Mouse (Mus musculus) splenic B cell, adult 2 months (primary cell): Measurements from ENCODE around the gene Arhgef3.
"Not testable (repeated sequence)": the region's sequence is repeated elsewhere in the genome, so short reads cannot be mapped to it uniquely, and the experiment has no call there.

Source experiments
- DNase-seq: peaks from one replicate; pipeline ENCODE4 v3.0.0-alpha.2; 2011; ENCODE audit warnings: low read depth, low spot score
- H3K27me3 ChIP-seq: 2 replicates; pipeline ENCODE4 v1.6.1; 2012; ENCODE audit warnings: mild to moderate bottlenecking, low read length, moderate library complexity, mixed read lengths; ENCODE audit not compliant: control insufficient read depth, poor library complexity, insufficient read depth, severe bottlenecking
- H3K36me3 ChIP-seq: 2 replicates; pipeline ENCODE4 v1.6.1; 2012; ENCODE audit warnings: mild to moderate bottlenecking, low read length, moderate library complexity, mixed read lengths; ENCODE audit not compliant: control insufficient read depth, poor library complexity, insufficient read depth, severe bottlenecking

Gene Arhgef3

DNA sequence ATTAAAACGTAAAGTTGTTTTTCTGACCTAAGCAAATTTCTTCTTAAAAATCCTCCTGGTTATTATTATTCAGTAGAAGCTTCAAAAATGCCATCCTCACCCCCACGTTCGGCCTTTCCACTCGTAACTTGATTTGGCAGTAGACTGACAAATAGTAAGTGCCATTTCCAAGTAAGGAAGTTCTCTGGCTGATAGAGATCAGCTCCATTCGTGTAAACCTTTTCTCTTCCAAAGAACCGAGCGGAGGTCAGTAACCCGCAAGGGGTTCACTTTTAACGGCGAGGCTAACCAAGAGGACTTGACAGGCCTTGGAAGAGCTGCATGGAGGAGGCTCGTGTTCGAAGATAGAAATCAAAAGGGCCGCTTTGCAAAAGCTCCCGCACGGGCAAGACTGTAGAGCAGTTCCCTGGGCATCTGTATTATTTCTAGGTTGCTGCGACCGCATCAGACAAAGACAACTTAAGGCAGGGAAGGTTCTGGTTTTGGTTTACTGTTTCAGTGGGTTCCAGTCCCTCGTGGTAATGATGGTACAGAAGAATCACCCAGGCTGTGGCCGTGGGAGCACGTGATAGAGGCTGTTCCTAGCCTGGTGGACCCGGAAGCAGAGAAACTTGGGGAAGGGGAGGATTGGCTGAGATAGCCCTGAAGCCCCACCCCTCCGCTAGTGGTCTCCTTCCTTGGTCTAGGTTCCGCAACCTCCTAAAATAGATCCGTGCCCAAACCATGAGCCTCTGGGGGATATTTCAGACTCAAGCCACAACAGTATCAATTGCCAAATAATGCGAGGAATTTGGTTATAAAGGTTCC lies 117.5 kb downstream of the Arhgef3 start:
- Histone ChIP-seq H3K36me3 (no peaks in the 10 kb centered on the region), H3K27me3 (no peaks in the 10 kb centered on the region)
- no peak for DNase-seq

DNA sequence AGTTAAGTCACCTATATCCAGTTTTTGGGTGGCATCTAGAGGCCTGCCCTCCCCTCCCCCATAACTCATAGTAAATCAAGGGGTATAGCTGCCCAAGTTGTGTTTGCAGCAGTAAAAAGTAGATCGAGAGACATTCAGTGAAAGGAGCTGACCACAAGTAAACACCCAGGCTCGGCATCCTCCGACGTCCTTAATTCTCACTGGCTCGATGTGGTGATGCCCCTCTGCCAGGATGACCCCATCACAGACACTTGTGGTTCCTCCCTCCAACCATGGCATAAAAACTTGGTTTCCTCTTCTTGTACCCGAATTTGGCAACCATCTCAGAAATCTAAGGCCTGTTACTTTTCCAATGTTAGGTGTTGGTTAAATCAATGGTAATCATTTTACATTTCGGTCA lies 118.4 kb downstream of the Arhgef3 start:
- Histone ChIP-seq H3K36me3 (no peaks in the 10 kb centered on the region), H3K27me3 (no peaks in the 10 kb centered on the region)
- no peak for DNase-seq

DNA sequence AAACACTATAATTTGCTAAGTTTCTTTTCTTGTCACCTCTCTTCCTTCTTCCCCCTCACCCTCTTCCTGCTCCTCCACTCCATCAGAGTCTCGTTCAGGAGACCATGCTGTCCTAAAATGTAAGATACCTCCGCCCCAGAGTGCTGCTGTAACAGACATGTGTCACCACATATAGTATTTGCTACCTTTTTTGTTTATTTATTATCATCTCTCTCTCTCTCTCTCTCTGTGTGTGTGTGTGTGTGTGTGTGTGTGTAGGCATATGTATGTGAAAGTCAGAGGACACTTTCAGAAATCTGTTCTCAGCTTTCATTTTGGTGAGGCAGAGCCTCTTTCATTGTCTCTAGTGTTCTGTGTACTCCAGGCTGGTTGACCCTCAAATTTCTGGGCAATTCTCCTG lies 119.0 kb downstream of the Arhgef3 start:
- Histone ChIP-seq H3K36me3 (no peaks in the 10 kb centered on the region), H3K27me3 (no peaks in the 10 kb centered on the region)
- DNase-seq: no peak

DNA sequence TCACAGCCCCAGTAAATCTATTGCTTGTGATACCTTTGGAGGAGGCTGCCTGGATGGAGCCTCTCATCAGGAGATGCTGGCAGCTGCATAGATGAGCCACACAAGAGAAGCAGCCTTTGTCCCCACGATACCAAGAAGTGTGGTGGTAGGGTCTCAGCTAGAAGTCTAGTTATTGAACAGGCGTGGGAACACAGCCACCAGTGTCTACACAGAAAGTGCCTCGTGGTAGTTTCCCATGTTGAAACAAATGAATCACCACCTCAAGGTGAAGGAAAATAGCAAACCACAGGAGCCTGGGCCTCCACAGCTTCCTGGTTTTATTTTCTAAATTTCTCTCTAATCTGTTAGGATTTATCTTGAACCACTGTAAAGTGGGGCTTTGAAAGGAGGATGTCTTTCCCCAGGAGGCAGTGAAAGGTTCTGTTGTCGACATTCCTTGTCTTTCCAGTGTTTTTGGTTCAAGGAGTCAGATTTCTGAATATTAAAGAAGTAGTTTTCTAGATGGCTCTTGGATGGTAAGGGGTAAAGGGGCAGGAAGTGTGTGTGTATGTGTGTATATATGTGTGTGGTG lies 119.7 kb downstream of the Arhgef3 start:
- DNase-seq: peak; percentile 32
- no peaks in the 10 kb centered on the region for H3K27me3 ChIP-seq
- H3K36me3 ChIP-seq: no peaks in the 10 kb centered on the region

DNA sequence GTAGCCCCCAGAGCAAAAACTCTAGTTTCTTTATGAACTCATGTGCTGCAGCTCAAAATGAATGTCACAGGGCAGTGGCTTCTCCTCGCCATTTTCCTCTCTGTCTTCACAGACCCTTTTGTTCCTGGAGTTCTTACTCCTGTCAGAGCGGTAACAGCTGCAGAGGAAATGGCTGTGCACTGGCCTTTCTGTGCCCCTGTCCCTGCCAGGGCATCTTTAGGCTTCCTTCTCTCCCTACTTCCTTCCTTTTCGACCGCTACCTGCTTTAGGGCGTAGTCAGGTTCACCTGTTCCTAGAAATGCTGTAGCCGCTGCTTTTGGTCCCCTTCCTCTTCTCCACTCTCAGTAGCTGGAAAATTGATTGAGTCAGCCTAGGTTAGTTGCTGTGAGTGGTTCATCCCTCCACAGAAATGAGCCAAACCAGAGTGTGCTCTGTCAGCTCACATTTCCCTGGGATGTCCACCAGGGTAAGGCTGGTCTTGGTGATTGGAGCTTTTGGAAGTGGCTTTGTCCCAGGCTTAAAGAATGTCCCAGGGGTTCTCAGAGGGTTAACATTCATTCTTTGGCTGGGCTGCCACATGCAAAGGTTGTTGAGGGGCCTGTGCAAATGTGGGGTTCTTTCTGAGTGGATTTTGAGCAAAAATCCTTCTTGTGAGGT lies 121.3 kb downstream of the Arhgef3 start:
- DNase-seq: no peak
- Histone ChIP-seq H3K27me3 (no peaks in the 10 kb centered on the region), H3K36me3 (no peaks in the 10 kb centered on the region)

DNA sequence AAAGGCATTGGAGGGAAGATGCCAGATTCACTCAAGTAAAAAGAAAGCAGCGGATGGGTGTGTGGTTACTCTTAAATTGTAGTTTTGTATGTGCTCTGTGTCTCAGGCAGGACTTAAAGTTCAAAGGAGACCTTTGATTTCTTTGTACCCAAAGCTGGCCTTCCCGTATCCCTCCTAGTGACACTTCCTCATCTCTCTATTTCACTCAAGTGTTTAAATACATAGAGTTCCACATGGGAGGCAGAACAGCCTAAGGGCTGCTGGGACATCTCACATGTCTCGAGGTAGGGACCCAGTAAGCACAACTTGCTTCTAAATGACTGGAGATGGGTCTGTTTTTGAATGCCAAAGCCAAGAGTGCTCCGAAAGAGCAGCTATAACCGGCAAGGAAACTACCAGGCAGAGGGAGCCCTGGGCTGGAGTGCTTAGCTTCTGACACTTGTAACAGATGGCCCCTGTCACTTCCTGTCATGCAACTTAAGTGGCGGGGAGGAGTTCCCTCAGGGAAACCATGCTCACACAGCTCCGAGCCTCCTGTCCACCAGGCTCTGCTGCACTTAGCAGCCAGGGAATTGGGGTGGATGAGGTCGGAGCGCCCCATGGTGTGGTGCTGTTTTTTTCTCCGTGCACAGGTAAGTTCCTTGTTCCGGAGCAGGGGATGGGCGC lies 123.0 kb downstream of the Arhgef3 start:
- Histone ChIP-seq H3K27me3 (no peaks in the 10 kb centered on the region), H3K36me3 (no peaks in the 10 kb centered on the region)
- peak; percentile 69 for DNase-seq

DNA sequence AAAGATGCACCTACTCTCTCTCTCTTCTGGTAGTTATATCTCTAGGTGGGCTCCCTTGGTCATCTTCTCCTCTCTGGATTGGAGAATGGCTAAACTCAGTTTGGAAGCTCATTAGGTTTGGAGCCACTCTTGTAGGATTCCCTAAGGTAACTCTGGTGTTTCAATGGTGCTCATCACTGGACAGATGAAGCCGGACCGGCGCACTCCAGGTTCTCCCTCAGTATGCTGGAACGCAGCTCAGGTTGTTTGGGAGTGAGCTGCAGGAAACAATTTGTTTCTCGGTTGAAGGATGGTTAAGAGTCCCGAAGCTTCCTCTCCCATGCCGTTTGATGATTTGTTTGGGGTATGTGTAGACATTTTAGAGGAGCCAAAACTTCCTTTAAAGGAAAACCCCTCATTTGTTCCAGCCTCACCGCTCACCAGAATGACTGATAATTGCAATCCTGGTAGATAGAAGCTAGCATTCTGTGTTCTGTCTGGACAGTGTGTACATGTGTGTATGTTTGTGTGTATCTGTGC lies 124.0 kb downstream of the Arhgef3 start:
- Histone ChIP-seq H3K36me3 (no peaks in the 10 kb centered on the region), H3K27me3 (no peaks in the 10 kb centered on the region)
- no peak for DNase-seq

DNA sequence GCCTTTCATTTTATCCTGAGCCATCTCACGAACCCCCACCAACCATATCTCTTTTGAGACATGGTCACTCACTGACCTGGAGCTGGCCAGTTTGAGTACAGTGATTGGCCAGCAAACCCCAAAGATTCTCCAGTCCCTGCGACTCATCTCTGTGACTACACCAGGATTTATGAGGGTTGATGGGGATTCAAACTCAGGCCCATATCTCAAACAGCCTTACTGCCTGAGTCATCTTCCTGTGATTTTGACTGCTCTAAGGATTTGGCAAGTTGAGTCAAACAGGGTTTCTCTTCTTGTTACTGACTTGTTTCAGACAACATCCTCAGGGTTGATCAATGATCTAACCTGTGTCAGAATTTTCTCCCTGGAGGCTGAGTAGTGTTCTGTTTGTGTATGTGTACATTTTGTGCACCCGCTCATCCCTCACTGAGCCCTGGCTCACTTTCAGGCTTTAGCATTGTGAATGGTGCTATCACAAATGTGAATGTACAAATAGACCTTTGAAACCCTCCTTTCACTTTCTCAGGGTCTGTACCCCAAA lies 124.9 kb downstream of the Arhgef3 start:
- Histone ChIP-seq H3K27me3 (no peaks in the 10 kb centered on the region), H3K36me3 (no peaks in the 10 kb centered on the region)
- DNase-seq: no peak

DNA sequence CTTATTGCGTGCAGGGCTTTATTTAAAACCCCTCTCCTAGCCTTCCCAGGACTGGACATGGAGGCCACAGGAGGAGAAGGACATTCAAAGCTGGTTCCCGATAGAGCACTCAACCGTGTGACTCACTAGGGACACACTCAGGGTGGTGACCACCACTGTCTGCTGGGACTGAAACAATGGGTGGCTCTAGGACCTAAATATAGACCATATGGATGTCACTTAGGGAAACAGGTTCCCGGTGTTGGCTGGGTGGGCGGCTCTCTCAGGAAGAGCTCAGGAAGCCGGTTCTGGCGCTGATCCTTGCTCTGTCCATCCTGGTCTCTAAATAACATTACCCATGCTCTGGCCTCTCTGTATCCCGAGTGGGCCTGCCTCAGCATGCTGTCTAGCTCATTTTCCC lies 127.6 kb downstream of the Arhgef3 start:
- no peaks in the 10 kb centered on the region for H3K27me3 ChIP-seq
- no peak for DNase-seq
- no peaks in the 10 kb centered on the region for H3K36me3 ChIP-seq

DNA sequence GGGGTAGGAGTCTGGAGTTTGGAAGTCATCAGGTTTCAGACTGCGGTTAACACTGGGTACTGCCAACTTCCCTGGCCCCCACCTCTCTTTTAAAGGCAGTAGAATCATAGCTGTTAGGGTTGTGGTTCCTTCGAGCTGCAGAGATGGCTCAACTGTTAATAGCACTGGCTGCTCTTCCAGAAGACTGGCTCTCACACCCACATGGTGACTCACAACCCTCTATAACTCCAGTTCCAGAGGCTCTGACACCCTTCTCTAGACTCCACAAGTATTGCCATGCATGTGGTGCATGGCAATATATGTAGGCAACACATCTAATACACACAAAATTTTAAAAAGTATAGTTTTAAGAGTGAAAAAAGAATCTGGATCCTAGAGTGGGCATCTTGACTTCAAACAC lies 128.1 kb downstream of the Arhgef3 start:
- no peak for DNase-seq
- Histone ChIP-seq H3K27me3 (no peaks in the 10 kb centered on the region), H3K36me3 (no peaks in the 10 kb centered on the region)

DNA sequence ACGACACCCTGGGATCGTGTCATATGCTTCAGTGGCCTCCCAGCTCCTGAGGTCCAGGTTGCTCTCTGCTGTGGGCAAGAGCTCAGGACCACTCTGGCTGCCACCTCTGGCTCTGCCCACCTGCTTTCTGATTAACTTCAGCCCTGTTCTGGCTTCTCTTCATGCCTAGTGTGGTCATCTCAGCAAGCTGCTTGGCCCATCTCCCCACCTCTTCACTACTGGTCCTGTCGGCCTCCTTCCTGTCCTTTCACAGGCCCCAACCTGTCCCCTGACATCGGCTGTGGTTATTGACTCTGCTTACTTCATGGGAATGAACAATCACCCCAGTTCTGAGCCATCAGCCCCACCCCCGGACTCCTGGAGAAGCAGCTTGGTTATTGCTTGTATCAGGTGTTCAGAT lies 128.9 kb downstream of the Arhgef3 start:
- DNase-seq: no peak
- Histone ChIP-seq H3K27me3 (no peaks in the 10 kb centered on the region), H3K36me3 (no peaks in the 10 kb centered on the region)

DNA sequence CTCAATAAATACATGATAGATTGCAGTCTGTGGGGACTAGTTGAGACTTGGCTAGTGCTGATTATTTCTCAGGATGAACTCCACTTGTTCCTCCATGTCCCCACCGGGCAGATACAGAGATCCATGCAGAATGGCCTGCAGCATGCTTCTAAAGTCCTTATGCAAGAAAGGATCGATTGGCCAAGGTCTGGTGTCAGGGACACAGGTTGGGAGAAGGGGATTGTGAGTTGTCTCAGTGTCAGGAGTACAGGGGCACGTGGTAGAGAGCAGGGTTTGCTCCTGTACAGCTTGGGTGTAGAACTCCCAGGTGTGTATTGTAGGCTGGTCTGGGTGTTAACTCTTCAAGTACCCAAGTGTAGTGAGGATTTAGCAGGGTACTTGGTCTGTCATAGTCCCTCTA lies 130.2 kb downstream of the Arhgef3 start:
- H3K36me3 ChIP-seq: no peaks in the 10 kb centered on the region
- no peak for DNase-seq
- no peaks in the 10 kb centered on the region for H3K27me3 ChIP-seq

DNA sequence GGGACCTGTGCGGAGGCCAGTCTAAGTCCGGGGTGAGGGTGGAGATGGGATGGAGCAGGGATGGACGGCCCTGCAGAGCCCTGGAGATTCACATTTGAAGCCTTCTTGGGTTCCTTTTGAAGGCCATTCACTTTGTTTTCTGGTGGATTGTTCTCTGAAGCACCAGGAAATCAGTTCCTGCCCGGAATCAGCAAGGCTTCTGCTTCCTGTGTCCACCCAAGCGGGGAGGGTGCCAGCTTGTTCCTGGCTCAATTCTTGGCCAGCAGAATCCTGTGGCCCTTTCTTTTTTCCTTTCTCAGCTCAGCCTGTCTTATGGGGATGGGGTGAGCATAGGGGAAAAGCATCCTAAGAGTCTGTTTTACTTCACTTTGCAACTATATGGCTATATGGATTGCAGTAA lies 131.7 kb downstream of the Arhgef3 start:
- DNase-seq: no peak
- no peaks in the 10 kb centered on the region for H3K36me3 ChIP-seq
- no peaks in the 10 kb centered on the region for H3K27me3 ChIP-seq

DNA sequence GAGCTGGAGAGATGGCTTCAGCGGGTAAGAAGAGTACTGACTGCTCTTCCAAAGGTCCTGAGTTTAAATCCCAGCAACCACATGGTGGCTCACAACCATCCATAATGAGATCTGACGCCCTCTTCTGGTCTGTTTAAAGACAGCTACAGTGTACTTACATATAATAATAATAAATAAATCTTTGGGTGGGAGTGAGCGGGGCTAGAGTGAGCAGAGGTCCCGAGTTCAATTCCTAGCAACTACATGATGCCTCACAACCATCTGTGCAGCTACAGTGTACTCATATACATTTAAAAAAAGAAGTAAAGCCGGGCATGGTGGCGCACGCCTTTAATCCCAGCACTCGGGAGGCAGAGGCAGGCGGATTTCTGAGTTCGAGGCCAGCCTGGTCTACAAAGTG lies 132.2 kb downstream of the Arhgef3 start:
- H3K27me3 ChIP-seq, DNase-seq, H3K36me3 ChIP-seq: not testable (repeated sequence)

DNA sequence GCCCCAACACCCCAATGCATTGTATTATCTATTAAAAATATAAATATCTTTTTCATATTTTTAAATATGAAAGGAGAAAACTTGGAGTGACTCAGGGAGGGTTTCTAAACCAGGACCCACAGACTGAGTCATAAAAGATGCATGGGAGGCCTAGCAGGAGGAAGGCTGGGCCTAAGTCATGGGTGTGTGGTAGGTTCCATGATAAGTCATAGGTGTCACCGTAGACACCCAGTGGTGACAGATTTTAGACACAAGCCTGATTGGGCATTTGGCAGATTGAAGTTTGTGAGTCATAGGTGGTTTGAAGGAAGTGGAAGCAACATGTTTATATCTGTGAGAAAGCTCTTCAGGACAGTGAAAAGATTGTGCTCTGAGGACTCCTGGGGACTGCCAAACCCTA lies 134.4 kb downstream of the Arhgef3 start:
- H3K27me3 ChIP-seq: no peaks in the 10 kb centered on the region
- DNase-seq: peak; percentile 56
- no peaks in the 10 kb centered on the region for H3K36me3 ChIP-seq
